Mouse (Mus musculus) kidney, adult 9 months (tissue): ENCODE data around the gene Tmeff2.
"Not testable (repeated sequence)": the region's sequence is repeated elsewhere in the genome, so short reads cannot be mapped to it uniquely, and the experiment has no call there.

Experiments used
- DNase-seq: peaks from one replicate; pipeline ENCODE4 v3.0.0; 2022

Tmeff2 gene

GRCm38 (mm10) chr1:50900386-50900785 is at the start of gene Tmeff2:
Gene Tmeff2, plus strand, starts transcription at chr1:50900647.
- DNase-seq: not testable (repeated sequence)

GRCm38 (mm10) chr1:50861515-50861914 is 38.9 kb upstream of the Tmeff2 start:
- DNase-seq: no peak

DNA sequence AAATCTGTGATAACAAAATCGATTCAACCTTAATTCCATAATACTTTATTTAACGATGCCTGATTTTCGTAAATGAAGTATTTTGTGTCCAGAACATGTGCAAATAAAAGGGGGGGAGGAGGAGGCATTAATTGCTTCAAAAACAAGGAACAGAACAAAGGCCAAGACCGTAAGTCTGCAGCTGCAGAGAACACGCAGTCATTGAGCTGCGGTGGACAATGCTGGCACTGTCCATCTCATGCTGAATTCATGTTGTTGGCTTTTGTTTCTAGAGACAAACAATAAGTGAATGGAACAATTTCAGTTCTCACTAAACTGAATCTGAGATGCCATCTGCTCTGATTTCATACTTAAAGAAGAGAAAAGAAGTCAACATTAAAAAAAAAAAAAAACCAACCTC is 2.8 kb upstream of the Tmeff2 start:
- DNase-seq: no peak

GRCm38 (mm10) chr1:50924838-50925355 is 24.4 kb downstream of the Tmeff2 start:
- no peak for DNase-seq

GRCm38 (mm10) chr1:50925356-50925921 is 25.0 kb downstream of the Tmeff2 start:
- no peak for DNase-seq

DNA sequence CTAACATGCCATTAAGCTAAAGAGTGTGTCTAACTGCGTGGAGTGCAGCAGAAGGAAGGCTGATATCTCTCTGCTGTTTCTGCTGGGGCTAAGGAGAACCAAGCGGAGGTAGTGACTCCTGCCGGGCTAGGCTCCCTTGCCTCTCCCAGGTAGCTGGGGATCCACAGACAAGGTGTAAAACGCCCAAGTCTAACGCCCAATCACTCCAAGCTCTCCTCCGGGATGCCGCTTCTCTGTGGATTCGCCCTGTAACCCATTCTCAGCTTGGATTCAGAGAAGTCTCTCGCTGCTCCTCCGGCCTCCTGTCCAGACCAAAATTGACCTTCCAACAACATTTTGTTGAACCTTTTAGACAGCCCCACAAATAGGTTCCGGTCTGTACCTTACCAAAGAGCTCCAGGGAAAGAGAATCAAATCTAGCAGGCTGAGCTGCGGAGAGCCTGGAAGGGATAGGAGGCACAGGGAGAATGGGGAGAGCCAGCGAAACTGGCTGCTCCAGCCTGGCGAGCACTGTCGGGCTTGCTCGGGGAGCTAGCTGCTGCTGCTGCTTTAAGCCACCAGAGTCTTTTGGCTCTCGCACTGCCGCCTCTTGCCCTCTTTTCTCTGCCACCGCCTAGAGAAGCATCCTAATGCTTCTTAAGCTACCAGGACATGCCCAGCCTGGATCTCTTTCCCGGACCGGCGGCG is 26.1 kb downstream of the Tmeff2 start:
- no peak for DNase-seq

DNA sequence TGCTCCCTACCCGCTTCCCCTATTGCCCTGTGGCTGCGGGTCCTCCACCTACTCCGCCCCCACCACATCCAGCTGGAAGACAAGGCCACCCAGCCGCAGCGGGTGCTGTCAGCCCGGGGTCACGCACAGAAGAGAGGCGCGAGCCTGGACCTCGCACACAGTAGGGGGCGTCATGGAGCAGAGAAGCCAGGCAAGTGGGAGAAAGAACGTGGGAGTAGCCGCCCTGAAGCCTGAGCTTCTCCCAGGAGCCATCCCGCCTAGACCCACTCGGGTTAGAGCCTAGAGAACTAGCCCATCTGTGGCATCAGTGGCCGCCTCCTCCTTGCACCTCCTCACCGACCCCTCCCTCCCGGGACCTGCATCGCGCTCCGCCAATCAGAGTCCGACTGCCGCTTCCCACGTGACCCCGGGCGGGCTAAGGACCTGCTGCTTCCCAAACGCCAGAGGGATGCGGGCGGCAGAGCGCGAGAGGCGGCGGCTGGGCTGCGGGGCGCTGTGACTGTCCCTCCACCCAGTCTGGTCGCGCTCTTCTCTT is 26.7 kb downstream of the Tmeff2 start:
- DNase-seq: peak; percentile 26

- DNase-seq: peak; percentile 1
These were observed 27.3 kb downstream of the Tmeff2 start for GRCm38 (mm10) chr1:50927679-50928187.

DNA sequence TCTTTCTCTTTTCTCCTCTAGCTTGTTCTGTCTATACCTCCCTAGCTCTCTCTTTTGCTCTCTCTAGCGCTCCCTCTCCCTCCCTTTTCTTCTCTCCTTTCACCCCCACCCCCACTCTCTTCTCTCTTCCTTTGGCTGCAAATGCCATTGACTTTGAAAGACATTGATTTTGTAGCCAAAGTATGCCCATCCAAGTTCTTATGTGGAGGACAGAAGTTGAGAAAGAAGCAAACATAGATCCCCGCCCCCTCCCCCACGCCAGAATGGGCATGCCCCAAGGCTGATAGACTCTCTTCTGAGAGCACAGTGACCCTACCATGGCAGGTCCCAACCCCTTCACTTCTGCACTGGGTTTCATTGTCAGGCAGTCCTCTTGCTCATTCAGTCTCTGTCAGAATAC is 28.3 kb downstream of the Tmeff2 start:
- DNase-seq: no peak

GRCm38 (mm10) chr1:50935076-50935475 is 34.6 kb downstream of the Tmeff2 start:
- DNase-seq: no peak

DNA sequence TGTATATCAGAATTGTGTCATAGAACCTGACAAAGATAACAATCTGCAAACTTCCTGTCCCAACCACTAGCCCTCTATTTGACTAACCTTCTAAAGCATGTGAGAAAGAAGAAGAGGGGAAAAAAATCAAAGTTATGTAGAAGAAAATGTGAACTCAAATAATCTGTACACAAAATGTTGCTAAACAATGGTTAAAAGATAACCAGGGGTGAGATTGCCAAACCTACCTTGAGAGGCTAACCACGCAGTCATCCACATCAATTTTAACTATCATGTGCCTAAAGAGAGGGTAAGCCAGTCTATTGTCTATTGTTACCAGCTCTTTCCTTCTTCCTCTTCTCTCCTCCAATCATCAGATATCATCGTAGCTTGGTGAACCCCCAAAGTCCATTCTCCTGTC is 35.0 kb downstream of the Tmeff2 start:
- no peak for DNase-seq

- no peak for DNase-seq
These were observed 39.9 kb downstream of the Tmeff2 start for GRCm38 (mm10) chr1:50940131-50941039.

GRCm38 (mm10) chr1:50948575-50948974 is 48.1 kb downstream of the Tmeff2 start:
- no peak for DNase-seq

DNA sequence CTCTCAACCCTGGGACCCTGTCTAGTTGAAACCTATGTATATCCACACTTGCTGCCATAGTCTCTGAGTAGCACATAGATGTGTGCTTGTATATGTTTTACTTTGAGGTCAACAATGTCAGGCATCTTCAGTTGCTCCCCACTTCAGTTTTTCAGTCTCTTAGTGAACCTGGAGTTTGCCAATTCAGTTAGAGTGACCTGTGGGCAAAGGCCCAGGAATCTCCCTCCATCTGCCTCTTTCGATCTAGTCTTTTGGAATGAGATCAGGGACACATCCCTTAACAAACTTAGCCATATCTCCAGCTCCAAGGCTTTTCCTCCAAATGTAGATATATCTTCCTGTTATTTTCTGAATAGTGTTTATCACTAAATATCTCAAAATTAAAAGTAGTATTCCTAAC is 58.4 kb downstream of the Tmeff2 start:
- no peak for DNase-seq

GRCm38 (mm10) chr1:50961954-50962648 is 61.7 kb downstream of the Tmeff2 start:
- DNase-seq: peak; percentile 86

GRCm38 (mm10) chr1:50962649-50963000 is 62.2 kb downstream of the Tmeff2 start:
- DNase-seq: no peak

- no peak for DNase-seq
These were observed 69.2 kb downstream of the Tmeff2 start for GRCm38 (mm10) chr1:50969685-50970084.

GRCm38 (mm10) chr1:50970853-50971252 is 70.4 kb downstream of the Tmeff2 start:
- no peak for DNase-seq

- DNase-seq: no peak
These were observed 72.3 kb downstream of the Tmeff2 start for GRCm38 (mm10) chr1:50972509-50973436.

- DNase-seq: no peak
These were observed 79.1 kb downstream of the Tmeff2 start for GRCm38 (mm10) chr1:50979358-50980081.

GRCm38 (mm10) chr1:50980591-50980990 is 80.1 kb downstream of the Tmeff2 start:
- DNase-seq: no peak
